Mouse (Mus musculus) neural tube, embryonic 12.5 days (tissue): ENCODE data around the gene Lbh. TPM values are rescaled to one million over a fixed set of nuclear protein-coding genes. Genes with fewer than 3 reads are reported as not detected.

Experiments used
- ATAC-seq: fragments of 200-750 bp; cut with Nextera tagmentation; 2 replicates; pipeline ENCODE4 v1.8.0; 2017; ENCODE audit warnings: low read depth, mild to moderate bottlenecking, moderate TSS enrichment, moderate library complexity; ENCODE audit not compliant: low FRiP score
- H3K27ac ChIP-seq: fragments of 300-500 bp; sonication (generic); 2 replicates; pipeline ENCODE4 v1.5.1; 2016
- H3K27me3 ChIP-seq: fragments of 300-500 bp; sonication (generic); replicated peaks from 2 replicates; pipeline ENCODE4 v1.6.1; 2016; ENCODE audit warnings: mild to moderate bottlenecking
- H3K36me3 ChIP-seq: fragments of 300-500 bp; sonication (generic); 2 replicates; pipeline ENCODE4 v1.6.1; 2016; ENCODE audit warnings: mild to moderate bottlenecking
- H3K4me1 ChIP-seq: fragments of 300-500 bp; sonication (generic); 2 replicates; pipeline ENCODE4 v1.6.1; 2016
- H3K4me2 ChIP-seq: fragments of 300-500 bp; sonication (generic); replicated peaks from 2 replicates; pipeline ENCODE4 v1.6.1; 2016; ENCODE audit warnings: mild to moderate bottlenecking
- H3K4me3 ChIP-seq: fragments of 300-500 bp; sonication (generic); 2 replicates; pipeline ENCODE4 v1.5.1; 2016
- H3K9ac ChIP-seq: fragments of 300-500 bp; sonication (generic); 2 replicates; pipeline ENCODE4 v1.6.1; 2016; ENCODE audit warnings: mild to moderate bottlenecking
- H3K9me3 ChIP-seq: fragments of 300-500 bp; sonication (generic); 2 replicates; pipeline ENCODE4 v1.6.1; 2016; ENCODE audit warnings: mild to moderate bottlenecking
- WGBS: fragments of 180-500 bp; shearing (Covaris S2); methylation state at CpG from one replicate; pipeline ENCODE4 v1.1.7; 2016; 5-methylcytosine and 5-hydroxymethylcytosine counted together
- polyA plus RNA-seq: library from polyadenylated mRNA; unstranded; fragments of >200 nt; fragmentation: Nextera tagmentation; extraction: Ambion mirVana; gene quantifications from 2 replicates; pipeline ENCODE4 v1.2.1, GENCODE M21; 2016

Lbh gene
- polyA plus RNA-seq, 1 experiment from 2014 or later: 4.7 TPM

- ATAC-seq: peak; percentile 26
- no peaks in the 10 kb centered on the region for H3K9me3 ChIP-seq
- peak overlapping the region; percentile 76 for H3K27ac ChIP-seq
- H3K9ac ChIP-seq: peak overlapping the region; percentile 92
- peaks cover 14% of the 10 kb centered on the region for H3K36me3 ChIP-seq
- no peaks in the 10 kb centered on the region for H3K27me3 ChIP-seq
- peak overlapping the region; percentile 73 for H3K4me3 ChIP-seq
- WGBS: 1% methylated on average over 37 of the region's 37 CpGs
- H3K4me1 ChIP-seq: peaks cover 29% of the 10 kb centered on the region
- peak overlapping the region; percentile 87 for H3K4me2 ChIP-seq
Observed at GRCm38 (mm10) chr17:72917241-72918030, 669 bp upstream of the Lbh start.

- peak overlapping the region; percentile 81 for H3K27ac ChIP-seq
- no peaks in the 10 kb centered on the region for H3K9me3 ChIP-seq
- ATAC-seq: peak; percentile 66
- peak overlapping the region; percentile 73 for H3K4me3 ChIP-seq
- under 1% methylated on average over 53 of the region's 54 CpGs for WGBS
- no peaks in the 10 kb centered on the region for H3K27me3 ChIP-seq
- H3K4me2 ChIP-seq: peak overlapping the region; percentile 87
- peaks cover 21% of the 10 kb centered on the region for H3K36me3 ChIP-seq
- H3K4me1 ChIP-seq: peaks cover 41% of the 10 kb centered on the region
- H3K9ac ChIP-seq: peak overlapping the region; percentile 92
Observed at GRCm38 (mm10) chr17:72918571-72919541, 751 bp downstream of the Lbh start.

- Histone ChIP-seq H3K4me3 (peak overlapping the region; percentile 73), H3K27ac (no peak overlapping the region), H3K9ac (peak overlapping the region; percentile 92), H3K4me2 (peak overlapping the region; percentile 87), H3K36me3 (peaks cover 21% of the 10 kb centered on the region), H3K9me3 (no peaks in the 10 kb centered on the region), H3K27me3 (no peaks in the 10 kb centered on the region), H3K4me1 (peaks cover 46% of the 10 kb centered on the region)
- no peak for ATAC-seq
- WGBS: 9% methylated on average over 3 of the region's 3 CpGs
Observed at GRCm38 (mm10) chr17:72919641-72920040, 1.5 kb downstream of the Lbh start.

- Histone ChIP-seq H3K4me3 (peak overlapping the region; percentile 23), H3K9ac (0 out of 2 replicates have a peak overlapping the region, but pooled peaks have one; percentile 18)
- ATAC-seq: no peak
Observed at GRCm38 (mm10) chr17:72920430-72920829, 2.3 kb downstream of the Lbh start.

GRCm38 (mm10) chr17:72920971-72921370 lies 2.9 kb downstream of the Lbh start:
- H3K9ac ChIP-seq: no peak overlapping the region
- peaks cover 59% of the 10 kb centered on the region for H3K4me1 ChIP-seq
- 52% methylated on average over 9 of the region's 9 CpGs for WGBS

More at GRCm38 (mm10) chr17:72920430-72920829, 2.3 kb downstream of the Lbh start:
- Histone ChIP-seq H3K27ac (no peak overlapping the region), H3K4me2 (peak overlapping the region; percentile 87), H3K36me3 (peaks cover 21% of the 10 kb centered on the region), H3K27me3 (no peaks in the 10 kb centered on the region), H3K4me1 (peaks cover 53% of the 10 kb centered on the region), H3K9me3 (no peaks in the 10 kb centered on the region)
- WGBS: 25% methylated on average over 2 of the region's 2 CpGs

GRCm38 (mm10) chr17:72922206-72922605 lies 4.1 kb downstream of the Lbh start:
- Histone ChIP-seq H3K9me3 (no peaks in the 10 kb centered on the region), H3K9ac (no peak overlapping the region), H3K4me3 (no peak overlapping the region), H3K4me2 (peak overlapping the region; percentile 87), H3K27me3 (no peaks in the 10 kb centered on the region), H3K36me3 (peaks cover 26% of the 10 kb centered on the region), H3K4me1 (peaks cover 69% of the 10 kb centered on the region), H3K27ac (no peak overlapping the region)
- ATAC-seq: no peak
- WGBS: 80% methylated on average over 5 of the region's 5 CpGs

More at GRCm38 (mm10) chr17:72920971-72921370, 2.9 kb downstream of the Lbh start:
- Histone ChIP-seq H3K27ac (no peak overlapping the region), H3K27me3 (no peaks in the 10 kb centered on the region), H3K36me3 (peaks cover 21% of the 10 kb centered on the region), H3K4me3 (no peak overlapping the region), H3K4me2 (peak overlapping the region; percentile 87), H3K9me3 (no peaks in the 10 kb centered on the region)
- no peak for ATAC-seq

GRCm38 (mm10) chr17:72923283-72923682 lies 5.2 kb downstream of the Lbh start:
- Histone ChIP-seq H3K9ac (no peak overlapping the region), H3K4me2 (0 out of 2 replicates have a peak overlapping the region, but pooled peaks have one; percentile 4), H3K27me3 (no peaks in the 10 kb centered on the region), H3K27ac (no peak overlapping the region), H3K4me1 (peaks cover 69% of the 10 kb centered on the region), H3K4me3 (no peak overlapping the region), H3K9me3 (no peaks in the 10 kb centered on the region), H3K36me3 (peaks cover 26% of the 10 kb centered on the region)
- ATAC-seq: no peak
- WGBS: 84% methylated on average over 4 of the region's 4 CpGs

- peaks cover 32% of the 10 kb centered on the region for H3K36me3 ChIP-seq
- H3K4me2 ChIP-seq: no peak overlapping the region
- H3K27ac ChIP-seq: no peak overlapping the region
- peaks cover 69% of the 10 kb centered on the region for H3K4me1 ChIP-seq
- no peaks in the 10 kb centered on the region for H3K27me3 ChIP-seq
- no peak overlapping the region for H3K4me3 ChIP-seq
- no peaks in the 10 kb centered on the region for H3K9me3 ChIP-seq
- 63% methylated on average over 8 of the region's 8 CpGs for WGBS
- no peak for ATAC-seq
- no peak overlapping the region for H3K9ac ChIP-seq
Observed at GRCm38 (mm10) chr17:72924295-72924694, 6.2 kb downstream of the Lbh start.

GRCm38 (mm10) chr17:72925111-72925510 lies 7.0 kb downstream of the Lbh start:
- H3K4me1 ChIP-seq: peaks cover 63% of the 10 kb centered on the region
- no peak overlapping the region for H3K4me3 ChIP-seq
- H3K4me2 ChIP-seq: peak overlapping the region; percentile 35
- no peaks in the 10 kb centered on the region for H3K27me3 ChIP-seq
- no peaks in the 10 kb centered on the region for H3K9me3 ChIP-seq
- no peak for ATAC-seq
- H3K9ac ChIP-seq: 0 out of 2 replicates have a peak overlapping the region, but pooled peaks have one; percentile 19
- H3K27ac ChIP-seq: 0 out of 2 replicates have a peak overlapping the region, but pooled peaks have one; percentile 44
- peaks cover 35% of the 10 kb centered on the region for H3K36me3 ChIP-seq
- 84% methylated on average over 6 of the region's 6 CpGs for WGBS

- peaks cover 54% of the 10 kb centered on the region for H3K4me1 ChIP-seq
- H3K4me3 ChIP-seq: no peak overlapping the region
Observed at GRCm38 (mm10) chr17:72925804-72926617, 7.9 kb downstream of the Lbh start.

GRCm38 (mm10) chr17:72926994-72927393 lies 8.9 kb downstream of the Lbh start:
- WGBS: 78% methylated on average over 8 of the region's 8 CpGs
- Histone ChIP-seq H3K4me3 (no peak overlapping the region), H3K27me3 (no peaks in the 10 kb centered on the region), H3K27ac (no peak overlapping the region), H3K4me1 (peaks cover 44% of the 10 kb centered on the region), H3K9ac (no peak overlapping the region), H3K9me3 (no peaks in the 10 kb centered on the region), H3K4me2 (no peak overlapping the region), H3K36me3 (peaks cover 35% of the 10 kb centered on the region)
- ATAC-seq: no peak

More at GRCm38 (mm10) chr17:72925804-72926617, 7.9 kb downstream of the Lbh start:
- Histone ChIP-seq H3K27me3 (no peaks in the 10 kb centered on the region), H3K36me3 (peaks cover 41% of the 10 kb centered on the region), H3K4me2 (peak overlapping the region; percentile 35), H3K9me3 (no peaks in the 10 kb centered on the region), H3K27ac (peak overlapping the region; percentile 44), H3K9ac (0 out of 2 replicates have a peak overlapping the region, but pooled peaks have one; percentile 19)
- 26% methylated on average over 12 of the region's 12 CpGs for WGBS
- ATAC-seq: peak; percentile 94
